Comparison of ENCODE assay signal across 27 mouse cellular contexts in genomic region chr12:76297830-76298229, GRCm38 (mm10). TPM values are rescaled to one million over a fixed set of nuclear protein-coding genes. Genes with fewer than 3 reads are reported as not detected.
"Had no signal": no experiment of that assay in that cellular context is flagged by ENCODE, and none has a peak within 500 bp of the region (broad histone marks: within the 10 kb centered on the region; RNA-seq: fewer than 3 reads in every experiment).

No protein-coding gene starts in this region.

- H3K27me3 ChIP-seq: liver, embryonic 13.5 days had no signal

- DNase-seq: kidney, adult 18-20 months; kidney, adult 9 months; kidney, postnatal 14 days; kidney, postnatal 4 days; layer of hippocampus, adult 9-11 months; layer of hippocampus, postnatal 36 days; liver, embryonic 13.5 days; lung, adult 2 months; lung, postnatal 36 days; midbrain, embryonic 14.5 days; thymus, adult 18-20 months; thymus, postnatal 36 days had no signal

- H3K27ac ChIP-seq: left cerebral cortex, adult 2 months; liver, embryonic 13.5 days had no signal

- H3K4me2 ChIP-seq: liver, embryonic 13.5 days; midbrain, embryonic 11.5 days had no signal

- H3K4me3 ChIP-seq: left cerebral cortex, adult 2 months; liver, embryonic 13.5 days had no signal

- H3K9me3 ChIP-seq: liver, embryonic 13.5 days had no signal

- H3K9ac ChIP-seq: liver, embryonic 13.5 days had no signal

- H3K4me1 ChIP-seq: liver, embryonic 13.5 days had no signal

RNA-seq across cellular contexts. Expression of gene Tex21, which starts 51.3 kb away (rescaled TPM):
- total RNA-seq: layer of hippocampus, adult 18-20 months; layer of hippocampus, postnatal 36 days; left cerebral cortex, adult 2 months; left cerebral cortex, postnatal 10 days; left cerebral cortex, postnatal 36 days; liver, adult 2 months; megakaryocyte progenitor cell, adult 5-6 weeks; midbrain, postnatal 0 days had no signal
- polyA plus RNA-seq: limb, embryonic 11.5 days; liver, adult 2 months; liver, embryonic 16.5 days; lung, adult 2 months; midbrain, embryonic 11.5 days; midbrain, embryonic 14.5 days; midbrain, postnatal 0 days; neural tube, embryonic 11.5 days; small intestine, adult 2 months; spleen, adult 2 months; stomach, embryonic 16.5 days; urinary bladder, adult 2 months had no signal
